Mouse (Mus musculus): ENCODE results near the gene Luc7l3. TPM values are rescaled to one million over a fixed set of nuclear protein-coding genes. Genes with fewer than 3 reads are reported as not detected.
A peak's percentile ranks its signal among the peaks of the same experiment; 100 is the strongest.

Luc7l3 gene
- polyA plus RNA-seq (2016; fragmentation: Nextera tagmentation; extraction: Ambion mirVana) = 138 and 152 TPM in 2 replicates

DNA sequence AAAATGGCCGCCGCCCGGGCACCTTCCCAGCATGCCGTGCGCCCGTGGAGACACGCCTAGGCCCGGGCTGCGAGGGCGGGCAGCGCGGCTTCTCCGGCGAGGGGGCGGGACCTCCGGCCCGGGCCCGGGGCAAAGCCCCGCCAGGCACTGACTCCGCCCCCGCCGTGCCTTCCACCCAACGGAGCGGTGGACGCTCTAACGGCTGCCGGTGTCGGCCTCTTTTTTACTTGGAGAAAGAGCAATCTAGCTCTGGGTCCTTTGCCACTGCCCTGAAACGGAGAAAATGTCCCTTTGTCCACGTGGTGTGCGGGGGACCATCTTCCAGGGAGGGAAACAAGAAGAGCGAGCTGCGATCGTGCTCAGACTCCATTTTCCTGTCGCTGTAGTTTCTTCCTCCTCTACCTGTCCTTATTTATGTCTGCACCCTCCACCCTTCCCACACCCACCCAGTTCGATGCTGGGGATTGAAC, at the start of gene Luc7l3:
Gene Luc7l3 (minus strand): TSS at position 58 of the 470 bp plus-strand sequence.
- Histone ChIP-seq H3K27ac (peak within 1 kb of the TSS; percentile 96), H3K36me3 (no peaks in the 10 kb centered on the region), H3K4me3 (peak within 1 kb of the TSS; percentile 98), H3K9me3 (no peaks in the 10 kb centered on the region), H3K4me1 (peaks cover 19% of the 10 kb centered on the region), H3K9ac (peak within 1 kb of the TSS; percentile 99), H3K4me2 (replicated peaks) (peak within 1 kb of the TSS; percentile 88), H3K27me3 (replicated peaks) (no peaks in the 10 kb centered on the region)
- WGBS = under 1% methylated on average over 36 of the region's 36 CpGs
- peak; percentile 92 for ATAC-seq (ENCODE audit: low FRiP score, low read depth)

DNA sequence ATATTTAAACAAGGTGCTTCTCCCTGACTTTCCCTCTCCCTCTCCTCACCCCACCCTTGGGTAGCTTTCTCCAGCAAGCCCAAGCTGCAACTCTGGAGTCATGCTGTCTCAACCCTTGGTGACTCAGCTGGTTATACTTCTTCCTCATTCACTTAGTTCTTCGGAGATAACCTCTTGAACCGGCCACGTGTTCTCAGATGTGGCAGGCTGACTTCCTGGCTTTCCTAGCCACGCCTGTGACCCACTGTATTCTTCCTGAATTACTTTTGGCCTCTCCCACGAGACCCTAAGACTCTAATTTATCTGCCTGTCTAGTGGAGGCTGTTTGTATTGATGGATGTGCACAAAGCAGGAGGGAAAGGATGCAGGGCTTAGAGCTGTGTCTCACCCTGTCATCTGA, 49.0 kb upstream of the Luc7l3 start:
- Histone ChIP-seq H3K4me1 (peaks cover 5% of the 10 kb centered on the region; the same call in 1 of the 2 replicates), H3K27me3 (replicated peaks) (no peaks in the 10 kb centered on the region), H3K27ac (no peak overlapping the region), H3K36me3 (no peaks in the 10 kb centered on the region), H3K9ac (no peak overlapping the region), H3K4me2 (replicated peaks) (no peak overlapping the region), H3K9me3 (no peaks in the 10 kb centered on the region), H3K4me3 (no peak overlapping the region)
- 40% methylated on average over 5 of the region's 5 CpGs for WGBS
- no peak for ATAC-seq (ENCODE audit: low FRiP score, low read depth)

DNA sequence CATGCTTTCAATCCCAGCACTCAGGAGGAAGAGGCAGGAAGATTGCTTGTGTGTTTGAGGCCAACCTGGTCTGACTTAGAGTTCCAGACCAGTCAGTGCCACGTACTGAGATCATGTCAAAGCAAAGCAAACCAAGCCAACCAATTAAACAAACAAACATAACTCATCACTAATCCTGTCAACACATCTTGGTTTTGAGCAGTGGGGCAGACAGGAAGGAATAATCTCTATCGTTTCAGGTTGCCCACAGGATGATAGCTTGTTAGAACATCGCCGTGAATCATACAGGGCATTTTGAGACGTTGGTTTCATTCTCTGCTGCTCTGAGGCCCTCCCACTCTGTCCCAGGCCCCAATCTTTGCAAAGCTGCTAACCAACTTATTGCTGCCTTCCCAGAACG, 48.2 kb upstream of the Luc7l3 start:
- H3K4me3 ChIP-seq = no peak overlapping the region
- ATAC-seq (ENCODE audit: low FRiP score, low read depth) = no peak
- no peaks in the 10 kb centered on the region for H3K36me3 ChIP-seq
- H3K9me3 ChIP-seq = no peaks in the 10 kb centered on the region
- no peak overlapping the region for H3K9ac ChIP-seq
- H3K27ac ChIP-seq = no peak overlapping the region
- WGBS = 82% methylated on average over 6 of the region's 6 CpGs
- peaks cover 5% of the 10 kb centered on the region; the same call in 1 of the 2 replicates for H3K4me1 ChIP-seq
- no peaks in the 10 kb centered on the region for H3K27me3 ChIP-seq (replicated peaks)
- H3K4me2 ChIP-seq (replicated peaks) = no peak overlapping the region

DNA sequence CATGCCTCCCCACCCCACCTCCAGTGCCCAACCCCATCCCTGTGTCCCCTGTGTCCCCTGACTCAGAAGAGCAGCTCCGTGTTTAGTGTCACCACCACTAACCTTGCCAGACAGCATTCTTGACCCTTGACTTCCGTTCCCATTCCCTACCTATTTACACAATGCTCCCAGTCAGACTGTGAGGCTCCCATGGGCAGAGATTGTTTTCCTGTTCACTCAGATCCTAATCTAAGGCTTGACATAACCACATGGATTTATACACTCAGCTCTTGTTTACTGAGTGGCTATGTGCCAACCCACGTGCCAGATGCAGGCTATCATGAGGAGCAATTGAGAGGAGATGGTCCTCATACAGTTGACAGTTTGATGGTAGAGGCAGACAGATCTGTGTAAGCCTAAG, 43.6 kb upstream of the Luc7l3 start:
- WGBS = 84% methylated on average over 3 of the region's 3 CpGs
- Histone ChIP-seq H3K9me3 (no peaks in the 10 kb centered on the region), H3K4me2 (replicated peaks) (no peak overlapping the region), H3K27ac (no peak overlapping the region), H3K36me3 (no peaks in the 10 kb centered on the region), H3K4me1 (no peaks in the 10 kb centered on the region), H3K4me3 (no peak overlapping the region), H3K27me3 (replicated peaks) (no peaks in the 10 kb centered on the region), H3K9ac (no peak overlapping the region)
- ATAC-seq (ENCODE audit: low FRiP score, low read depth) = no peak

DNA sequence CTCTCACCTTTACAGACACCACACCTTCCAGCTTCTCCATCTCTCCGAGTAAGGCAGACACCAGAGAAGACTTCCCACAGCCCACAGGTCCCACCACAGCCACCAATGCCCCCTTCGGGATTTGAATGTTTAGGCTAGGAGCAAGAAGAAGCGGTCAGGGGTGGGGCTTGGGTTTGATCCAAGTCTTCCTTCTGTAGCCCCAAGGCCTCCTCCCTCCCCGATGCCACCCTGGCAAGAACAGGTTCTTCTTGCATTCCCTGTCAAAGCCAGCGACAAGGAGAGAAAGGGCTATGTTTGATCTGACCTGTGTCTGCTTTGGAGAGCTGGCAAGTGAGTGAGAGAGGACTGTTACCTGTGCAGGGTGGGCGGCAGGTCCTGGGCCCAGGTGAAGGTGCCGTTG, 41.9 kb upstream of the Luc7l3 start:
- ATAC-seq (ENCODE audit: low FRiP score, low read depth) = no peak
- H3K9ac ChIP-seq = no peak overlapping the region
- H3K4me3 ChIP-seq = no peak overlapping the region
- no peaks in the 10 kb centered on the region for H3K27me3 ChIP-seq (replicated peaks)
- H3K36me3 ChIP-seq = no peaks in the 10 kb centered on the region
- H3K9me3 ChIP-seq = no peaks in the 10 kb centered on the region
- no peak overlapping the region for H3K4me2 ChIP-seq (replicated peaks)
- H3K4me1 ChIP-seq = no peaks in the 10 kb centered on the region
- no peak overlapping the region for H3K27ac ChIP-seq
- WGBS = 86% methylated on average over 7 of the region's 7 CpGs

DNA sequence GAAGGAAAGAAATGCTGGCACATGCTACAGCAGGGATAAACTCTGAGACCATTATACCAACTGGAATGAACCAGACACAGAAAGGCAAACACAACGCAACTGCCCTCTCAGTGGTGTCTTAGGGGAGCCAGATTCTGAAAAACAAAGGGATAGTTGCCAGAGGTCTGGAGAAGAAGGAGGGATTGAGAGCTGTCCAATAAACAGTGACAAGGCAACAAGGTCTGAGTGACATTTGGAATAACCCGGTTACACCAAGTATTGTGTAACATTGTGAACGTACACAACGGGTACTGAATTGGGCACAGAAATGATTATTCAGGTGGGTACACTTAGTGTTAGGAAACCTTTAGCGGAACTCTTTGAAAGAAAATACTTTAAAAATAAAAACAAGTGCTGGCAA, 40.3 kb upstream of the Luc7l3 start:
- no peak overlapping the region for H3K4me2 ChIP-seq (replicated peaks)
- no peaks in the 10 kb centered on the region for H3K27me3 ChIP-seq (replicated peaks)
- no peaks in the 10 kb centered on the region for H3K9me3 ChIP-seq
- no peak overlapping the region for H3K27ac ChIP-seq
- H3K36me3 ChIP-seq = no peaks in the 10 kb centered on the region
- no peak overlapping the region for H3K4me3 ChIP-seq
- ATAC-seq (ENCODE audit: low FRiP score, low read depth) = no peak
- 94% methylated on average over 5 of the region's 5 CpGs for WGBS
- no peak overlapping the region for H3K9ac ChIP-seq
- no peaks in the 10 kb centered on the region for H3K4me1 ChIP-seq

DNA sequence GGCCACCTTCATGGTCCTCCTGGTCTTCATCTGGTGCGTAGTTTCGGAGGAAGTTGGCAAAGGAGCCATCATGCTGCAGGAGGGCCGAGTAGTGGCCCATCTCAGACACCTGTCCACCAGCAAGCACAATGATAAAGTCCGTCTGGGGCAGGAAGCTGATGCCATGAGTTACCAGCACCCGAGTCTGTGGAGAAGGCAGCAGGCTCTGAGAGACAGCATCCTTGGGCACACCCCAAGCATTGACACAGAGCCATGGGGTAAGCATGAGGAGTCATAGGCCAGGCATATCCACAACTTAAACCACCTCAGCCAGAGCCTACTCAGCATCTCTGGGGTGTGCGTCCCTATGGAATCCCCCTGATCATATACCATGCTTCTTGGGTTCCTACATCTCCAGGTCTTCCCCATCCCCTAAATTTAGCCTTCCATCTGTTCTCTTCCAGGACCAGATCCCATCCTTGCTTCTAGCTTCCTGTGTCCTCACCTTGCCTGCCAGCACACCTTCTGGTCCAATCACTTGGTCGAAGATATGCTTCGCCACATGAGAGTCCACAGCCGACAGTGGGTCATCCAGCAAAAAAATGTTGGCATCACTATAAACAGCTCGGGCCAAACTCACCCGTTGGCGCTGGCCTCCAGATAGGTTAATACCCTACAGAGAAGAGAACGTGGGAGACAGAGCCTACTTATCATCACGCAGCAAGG, 39.5 kb upstream of the Luc7l3 start:
- WGBS = 92% methylated on average over 14 of the region's 14 CpGs

DNA sequence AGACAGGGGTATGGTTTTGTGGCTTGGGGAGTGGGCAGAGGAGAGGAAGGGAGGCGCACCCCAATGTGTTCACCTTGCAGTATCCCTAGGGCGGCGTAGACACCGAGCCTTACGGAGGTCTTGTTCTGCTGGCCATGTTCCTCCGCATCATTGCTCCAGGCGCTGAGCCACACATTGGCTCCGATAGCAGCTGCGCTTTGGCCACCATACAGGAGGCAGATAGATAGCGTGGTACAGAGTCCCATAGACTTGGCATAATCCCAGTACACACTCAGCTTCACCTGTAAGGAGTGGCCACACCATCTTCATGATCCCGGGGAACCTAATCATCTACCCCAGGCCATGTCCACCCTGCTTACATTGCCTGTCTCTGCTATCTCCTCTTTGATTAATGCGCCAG, 37.4 kb upstream of the Luc7l3 start:
- no peak overlapping the region for H3K9ac ChIP-seq
- H3K36me3 ChIP-seq = no peaks in the 10 kb centered on the region
- H3K27ac ChIP-seq = no peak overlapping the region
- H3K9me3 ChIP-seq = no peaks in the 10 kb centered on the region
- WGBS = 96% methylated on average over 12 of the region's 12 CpGs
- H3K4me3 ChIP-seq = no peak overlapping the region
- no peaks in the 10 kb centered on the region for H3K4me1 ChIP-seq
- ATAC-seq (ENCODE audit: low FRiP score, low read depth) = no peak
- no peak overlapping the region for H3K4me2 ChIP-seq (replicated peaks)
- H3K27me3 ChIP-seq (replicated peaks) = no peaks in the 10 kb centered on the region

More for the DNA sequence above, 39.5 kb upstream of the Luc7l3 start:
- Histone ChIP-seq H3K4me2 (replicated peaks) (no peak overlapping the region), H3K4me1 (no peaks in the 10 kb centered on the region), H3K27me3 (replicated peaks) (no peaks in the 10 kb centered on the region), H3K36me3 (no peaks in the 10 kb centered on the region), H3K9ac (no peak overlapping the region), H3K27ac (no peak overlapping the region), H3K4me3 (no peak overlapping the region), H3K9me3 (no peaks in the 10 kb centered on the region)
- ATAC-seq (ENCODE audit: low FRiP score, low read depth) = no peak

DNA sequence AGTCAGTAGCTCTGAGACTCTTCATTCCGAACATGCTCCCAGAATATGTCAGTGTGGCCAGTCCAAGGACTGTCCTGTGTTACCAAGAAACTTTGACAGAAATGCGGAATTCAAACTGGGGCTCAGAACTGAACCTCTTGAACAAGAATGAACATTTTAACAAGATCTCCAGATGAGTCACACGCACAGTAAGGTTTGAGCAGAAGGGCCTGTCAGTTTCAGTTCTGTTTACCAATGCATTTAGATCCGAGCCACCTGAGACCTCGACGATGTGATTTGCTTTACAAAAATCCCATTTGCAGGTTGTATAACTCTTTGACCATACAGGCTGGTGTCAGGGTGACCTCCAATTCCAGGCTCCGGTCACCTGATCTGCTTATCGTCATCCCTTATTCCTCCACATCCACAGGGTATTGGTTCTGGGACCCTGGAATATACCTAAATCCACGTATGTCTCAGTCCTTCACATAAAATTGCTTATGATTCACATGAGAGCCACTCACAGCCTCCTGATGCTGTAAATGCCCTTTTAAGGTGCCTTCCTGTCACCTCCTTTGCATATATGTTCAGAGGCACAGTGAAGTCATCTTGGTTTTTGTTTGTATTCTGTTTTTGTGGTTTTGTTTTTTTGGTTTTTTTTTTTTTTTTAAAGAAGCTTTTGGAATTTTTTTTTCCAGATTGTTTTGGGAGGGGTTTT, 33.9 kb upstream of the Luc7l3 start:
- WGBS = 86% methylated on average over 9 of the region's 9 CpGs
- H3K4me1 ChIP-seq = no peaks in the 10 kb centered on the region
- no peak overlapping the region for H3K4me2 ChIP-seq (replicated peaks)
- no peaks in the 10 kb centered on the region for H3K27me3 ChIP-seq (replicated peaks)
- no peak overlapping the region for H3K9ac ChIP-seq
- ATAC-seq (ENCODE audit: low FRiP score, low read depth) = no peak
- no peak overlapping the region for H3K27ac ChIP-seq
- H3K36me3 ChIP-seq = no peaks in the 10 kb centered on the region
- no peak overlapping the region for H3K4me3 ChIP-seq
- no peaks in the 10 kb centered on the region for H3K9me3 ChIP-seq

DNA sequence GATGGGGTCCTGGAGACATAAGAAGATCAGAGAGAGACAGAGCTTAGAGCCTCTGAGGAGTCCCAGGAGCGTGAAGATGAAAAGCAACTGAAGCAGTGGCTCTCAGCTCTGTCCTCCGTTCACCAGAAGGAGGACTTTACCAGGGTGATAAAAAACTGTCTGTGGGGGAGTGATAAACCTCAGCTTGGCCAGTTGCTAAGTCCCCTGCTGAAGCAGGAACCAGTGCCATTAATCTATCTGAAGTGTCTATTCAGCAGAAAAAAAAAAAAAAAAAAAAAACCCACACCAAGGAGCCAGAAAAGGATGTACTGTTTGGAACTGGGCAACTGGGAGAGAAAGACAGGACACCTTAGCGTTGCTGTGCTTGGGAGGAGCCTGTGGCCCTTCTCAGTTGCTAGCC, 29.3 kb upstream of the Luc7l3 start:
- Histone ChIP-seq H3K27me3 (replicated peaks) (no peaks in the 10 kb centered on the region), H3K4me1 (no peaks in the 10 kb centered on the region), H3K4me3 (no peak overlapping the region), H3K4me2 (replicated peaks) (no peak overlapping the region), H3K9me3 (no peaks in the 10 kb centered on the region), H3K9ac (no peak overlapping the region), H3K27ac (no peak overlapping the region), H3K36me3 (no peaks in the 10 kb centered on the region)
- ATAC-seq (ENCODE audit: low FRiP score, low read depth) = no peak
- 20% methylated on average over 3 of the region's 3 CpGs for WGBS

DNA sequence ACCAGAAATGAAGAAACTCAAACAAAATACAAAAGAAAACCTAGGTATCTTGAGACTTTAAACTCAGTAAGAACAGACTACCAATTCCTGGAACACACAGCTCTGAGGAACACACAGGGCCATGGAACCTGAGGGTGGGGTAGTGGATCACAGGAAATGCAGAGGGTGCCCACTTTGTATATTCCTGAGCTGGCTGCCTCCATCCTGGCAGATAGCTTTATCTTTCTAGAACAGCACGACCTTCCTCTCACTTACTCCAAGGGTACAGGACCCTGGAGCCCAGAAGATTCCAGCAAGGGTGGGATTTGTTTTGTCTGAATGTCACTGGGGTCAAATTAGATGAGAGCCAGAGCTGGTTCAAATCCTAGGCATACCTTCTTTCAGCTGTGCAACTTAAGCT, 28.5 kb upstream of the Luc7l3 start:
- no peaks in the 10 kb centered on the region for H3K9me3 ChIP-seq
- no peaks in the 10 kb centered on the region; the same call in 1 of the 2 replicates for H3K27me3 ChIP-seq (replicated peaks)
- H3K36me3 ChIP-seq = no peaks in the 10 kb centered on the region
- H3K27ac ChIP-seq = no peak overlapping the region
- H3K4me3 ChIP-seq = no peak overlapping the region
- no peak for ATAC-seq (ENCODE audit: low FRiP score, low read depth)
- H3K4me1 ChIP-seq = no peaks in the 10 kb centered on the region
- H3K4me2 ChIP-seq (replicated peaks) = no peak overlapping the region
- H3K9ac ChIP-seq = no peak overlapping the region
- 76% methylated on average over 1 of the region's 1 CpGs for WGBS

DNA sequence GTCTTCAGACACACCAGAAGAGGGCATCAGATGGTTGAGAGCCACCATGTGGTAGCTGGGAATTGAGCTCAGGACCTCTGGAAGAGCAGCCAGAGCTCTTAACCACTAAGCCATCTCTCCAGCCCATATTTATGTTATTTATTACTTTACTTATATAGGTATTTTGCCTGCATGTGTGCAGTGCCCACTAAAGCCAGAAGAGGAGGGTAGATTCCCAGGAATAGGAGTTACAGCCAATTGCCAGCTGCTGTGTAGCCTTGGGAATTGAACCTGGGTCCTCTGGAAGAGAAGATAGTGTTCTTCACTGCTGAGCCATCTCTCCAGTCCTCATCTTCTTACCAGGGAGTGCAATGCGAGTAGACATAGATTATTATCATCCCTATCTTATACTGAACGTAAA, 28.1 kb upstream of the Luc7l3 start:
- WGBS = 88% methylated on average over 2 of the region's 2 CpGs
- ATAC-seq (ENCODE audit: low FRiP score, low read depth) = no peak

More for the DNA sequence above, 28.1 kb upstream of the Luc7l3 start:
- no peaks in the 10 kb centered on the region; the same call in 1 of the 2 replicates for H3K27me3 ChIP-seq (replicated peaks)
- H3K4me1 ChIP-seq = no peaks in the 10 kb centered on the region
- no peaks in the 10 kb centered on the region for H3K9me3 ChIP-seq
- no peak overlapping the region for H3K9ac ChIP-seq
- H3K36me3 ChIP-seq = no peaks in the 10 kb centered on the region
- no peak overlapping the region for H3K27ac ChIP-seq
- H3K4me3 ChIP-seq = no peak overlapping the region
- no peak overlapping the region for H3K4me2 ChIP-seq (replicated peaks)
